ENCODE assay signal across 29 mouse cellular contexts in genomic region chr11:118229941-118230340, GRCm38 (mm10). TPM values are rescaled to one million over a fixed set of nuclear protein-coding genes. Genes with fewer than 3 reads are reported as not detected.
A peak's percentile ranks its signal among the peaks of the same experiment; 100 is the strongest.
DNase-seq lines count a peak whose midpoint lies in the region; ATAC-seq and TF ChIP-seq lines count a peak whose summit lies in the region.
"Had no signal": no experiment of that assay in that cellular context is flagged by ENCODE, and none has a peak within 500 bp of the region (broad histone marks: within the 10 kb centered on the region; RNA-seq: fewer than 3 reads in every experiment).

No protein-coding gene starts in this region.

- no peak for TF ChIP-seq CTCF in gastrocnemius, adult 2 months (IDR thresholded peaks at IDR 0.05)

- H3K27me3 ChIP-seq in midbrain, embryonic 16.5 days (ENCODE audit: control insufficient read depth, insufficient read depth, low read depth, low read length), result no peaks in the 10 kb centered on the region
- H3K27me3 ChIP-seq: CH12.LX; embryonic facial prominence, embryonic 13.5 days; hindbrain, embryonic 13.5 days; Patski had no signal

- ATAC-seq in midbrain, embryonic 16.5 days, result no peak
- ATAC-seq: forebrain, embryonic 14.5 days; forebrain, postnatal 0 days; hindbrain, embryonic 16.5 days; inflammation-experienced regulatory T-cells, adult 6 months; intestine, embryonic 16.5 days; Patski had no signal

- H3K4me2 ChIP-seq in midbrain, embryonic 16.5 days (ENCODE audit: low read length), result no peak overlapping the region
- H3K4me2 ChIP-seq: embryonic facial prominence, embryonic 13.5 days; heart, embryonic 11.5 days; hindbrain, embryonic 13.5 days had no signal

- peak overlapping the region; percentile 50 for H3K27ac ChIP-seq in gastrocnemius, adult 2 months
- H3K27ac ChIP-seq in midbrain, embryonic 16.5 days (ENCODE audit: low read length), result no peak overlapping the region
- H3K27ac ChIP-seq: embryonic facial prominence, embryonic 10.5 days; embryonic facial prominence, embryonic 13.5 days; forebrain, embryonic 10.5 days; hindbrain, embryonic 10.5 days; hindbrain, embryonic 13.5 days had no signal

- H3K9me3 ChIP-seq in midbrain, embryonic 16.5 days (replicated peaks; ENCODE audit: control insufficient read depth, low read length, poor library complexity, severe bottlenecking), result no peaks in the 10 kb centered on the region
- H3K9me3 ChIP-seq: embryonic facial prominence, embryonic 10.5 days; embryonic facial prominence, embryonic 13.5 days; forebrain, embryonic 10.5 days; G1E; hindbrain, embryonic 10.5 days; hindbrain, embryonic 13.5 days had no signal

- H3K4me3 ChIP-seq in gastrocnemius, adult 2 months, result no peak overlapping the region
- no peak overlapping the region for H3K4me3 ChIP-seq in midbrain, embryonic 16.5 days (ENCODE audit: low read depth, low read length)
- H3K4me3 ChIP-seq: embryonic facial prominence, embryonic 10.5 days; embryonic facial prominence, embryonic 13.5 days; erythroblast, embryonic 14.5 days; forebrain, embryonic 10.5 days; hindbrain, embryonic 10.5 days; hindbrain, embryonic 13.5 days had no signal

- no peak overlapping the region for H3K9ac ChIP-seq in midbrain, embryonic 16.5 days (ENCODE audit: low read depth, low read length)
- H3K9ac ChIP-seq: embryonic facial prominence, embryonic 13.5 days; forebrain, postnatal 0 days; hindbrain, embryonic 13.5 days had no signal

- 87% methylated on average over 5 of the region's 5 CpGs for WGBS in midbrain, embryonic 16.5 days

- no peak for DNase-seq in gastrocnemius, adult 2 months
- DNase-seq in gastrocnemius, postnatal 36 days, result no peak
- DNase-seq in CD4-positive helper T cell, adult 2 months (ENCODE audit: low read depth, low spot score), result peak; percentile 73
- DNase-seq in induced T-regulatory cell, adult 2 months (ENCODE audit: low read depth), result peak; percentile 73
- DNase-seq in ovary, postnatal 14 days (ENCODE audit: low spot score), result no peak
- DNase-seq: adrenal gland, postnatal 10 days; adrenal gland, postnatal 36 days; cerebellum, adult 11-12 months; cerebellum, adult 8-10 months; cerebellum, postnatal 10 days; cerebellum, postnatal 36 days; embryo, embryonic 11 days; forebrain, postnatal 0 days; gastrocnemius, postnatal 25 days had no signal

- H3K4me1 ChIP-seq in midbrain, embryonic 16.5 days (ENCODE audit: control insufficient read depth, insufficient read depth, low read length), result peaks cover 6% of the 10 kb centered on the region

- intact Hi-C loops in gastrocnemius, adult 2 months (cut with DNase I), result no loop called here
- intact Hi-C loops in gastrocnemius, postnatal 36 days (cut with DNase I), result no loop called here

- no peaks in the 10 kb centered on the region for H3K36me3 ChIP-seq in midbrain, embryonic 16.5 days (ENCODE audit: control insufficient read depth, insufficient read depth, low read length)
- H3K36me3 ChIP-seq: embryonic facial prominence, embryonic 10.5 days; embryonic facial prominence, embryonic 13.5 days; forebrain, embryonic 10.5 days; G1E; hindbrain, embryonic 10.5 days; hindbrain, embryonic 13.5 days had no signal

RNA-seq across cellular contexts. Expression of gene Cyth1, which starts 18.5 kb away (rescaled TPM):
- 10 to 100 TPM; 28.6 to 49.6 TPM for total RNA-seq in gastrocnemius, adult 2 months (2021)
- 10 to 100 TPM; 33.5 to 34.7 TPM for total RNA-seq in gastrocnemius, postnatal 36 days (2021)
- 25.1 and 26.7 TPM in 2 replicates for polyA plus RNA-seq in midbrain, embryonic 16.5 days (2015; fragmentation: Nextera tagmentation; extraction: Ambion mirVana)

Comparison
In these comparisons a context has a peak if more than half of its experiments do, and no peak if none do; other contexts are left out.
1. DNase-seq: peak in CD4-positive helper T cell, adult 2 months (single experiment) and induced T-regulatory cell, adult 2 months (single experiment); none in gastrocnemius, adult 2 months (single experiment), gastrocnemius, postnatal 36 days (0 of 2) and ovary, postnatal 14 days (single experiment).